Mouse (Mus musculus) intestine, embryonic 14.5 days (tissue): ENCODE data around the gene Atp6v0a2. TPM values are rescaled to one million over a fixed set of nuclear protein-coding genes. Genes with fewer than 3 reads are reported as not detected.

Experiments
- ATAC-seq: fragments of 200-750 bp; cut with Nextera tagmentation; replicated peaks from 2 replicates; pipeline ENCODE4 v1.8.0; 2017; ENCODE audit warnings: low read depth, moderate number of reproducible peaks, moderate TSS enrichment, moderate library complexity; ENCODE audit not compliant: low FRiP score, low TSS enrichment
- DNase-seq: peaks from one replicate; pipeline ENCODE4 v3.0.0-alpha.2; 2018; ENCODE audit warnings: low spot score
- H3K27ac ChIP-seq: fragments of 300-500 bp; sonication (generic); 2 replicates; pipeline ENCODE4 v1.5.1; 2014; ENCODE audit warnings: low read depth, mild to moderate bottlenecking, control low read depth
- H3K27me3 ChIP-seq: fragments of 300-500 bp; sonication (generic); replicated peaks from 2 replicates; pipeline ENCODE4 v1.6.1; 2014; ENCODE audit warnings: low read length, control low read depth; ENCODE audit not compliant: control insufficient read depth, insufficient read depth
- H3K36me3 ChIP-seq: fragments of 300-500 bp; sonication (generic); 2 replicates; pipeline ENCODE4 v1.6.1; 2014; ENCODE audit warnings: low read length, control low read depth; ENCODE audit not compliant: control insufficient read depth, insufficient read depth
- H3K4me1 ChIP-seq: fragments of 300-500 bp; sonication (generic); replicated peaks from 2 replicates; pipeline ENCODE4 v1.6.1; 2014; ENCODE audit warnings: low read length, control low read depth, mixed read lengths; ENCODE audit not compliant: control insufficient read depth, insufficient read depth
- H3K4me2 ChIP-seq: fragments of 300-500 bp; sonication (generic); 2 replicates; pipeline ENCODE4 v1.6.1; 2014; ENCODE audit warnings: low read length
- H3K4me3 ChIP-seq: fragments of 300-500 bp; sonication (generic); 2 replicates; pipeline ENCODE4 v1.5.1; 2014; ENCODE audit warnings: low read depth, low read length, control low read depth, mixed read lengths
- H3K9ac ChIP-seq: fragments of 300-500 bp; sonication (generic); 2 replicates; pipeline ENCODE4 v1.6.1; 2014; ENCODE audit warnings: mild to moderate bottlenecking, low read length
- H3K9me3 ChIP-seq: fragments of 300-500 bp; sonication (generic); 2 replicates; pipeline ENCODE4 v1.6.1; 2016; ENCODE audit warnings: low read length, control low read depth; ENCODE audit not compliant: control insufficient read depth
- WGBS: fragments of 180-500 bp; shearing (Covaris S2); extraction: QIAGEN DNeasy Blood & Tissue Kit; methylation state at CpG from one replicate; pipeline ENCODE4 v1.1.7; 2014; 5-methylcytosine and 5-hydroxymethylcytosine counted together
- polyA plus RNA-seq: library from polyadenylated mRNA; unstranded; fragments of >200 nt; fragmentation: Nextera tagmentation; extraction: Ambion mirVana; gene quantifications from 2 replicates; pipeline ENCODE4 v1.2.1, GENCODE M21; 2014

Atp6v0a2 gene
- polyA plus RNA-seq, 1 experiment from 2014 or later: 46.6 TPM

DNA sequence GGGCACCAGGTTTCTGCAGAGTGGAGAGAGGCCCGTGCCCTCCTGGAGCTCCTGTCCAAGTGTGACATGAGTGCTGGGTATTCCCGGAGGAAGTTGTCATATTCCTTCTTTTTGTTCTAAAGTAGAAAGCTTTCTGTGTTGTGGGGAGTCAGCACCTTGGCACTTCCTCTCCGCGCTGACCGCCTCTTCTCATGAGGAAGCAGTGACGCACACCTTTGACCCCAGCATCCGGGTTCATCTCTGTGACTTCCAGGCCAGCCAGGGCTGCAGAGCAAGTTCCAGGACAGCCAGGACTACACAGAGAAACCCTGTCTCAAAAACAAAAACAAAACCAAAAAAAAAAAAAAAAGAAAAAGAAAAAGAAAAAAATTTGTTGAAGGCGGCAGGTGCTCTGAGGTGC, 86.8 kb downstream of the Atp6v0a2 start:
- DNase-seq (no peak), ATAC-seq (no peak)
- Histone ChIP-seq H3K4me1 (no peaks in the 10 kb centered on the region), H3K9ac (no peak overlapping the region), H3K27ac (peak overlapping the region; percentile 33; the same call in 1 of the 2 replicates), H3K4me2 (no peak overlapping the region), H3K4me3 (no peak overlapping the region), H3K9me3 (no peaks in the 10 kb centered on the region), H3K36me3 (peaks cover 83% of the 10 kb centered on the region), H3K27me3 (no peaks in the 10 kb centered on the region)
- 90% methylated on average over 8 of the region's 8 CpGs for WGBS

- DNase-seq: no peak
- Histone ChIP-seq H3K9me3 (no peaks in the 10 kb centered on the region), H3K36me3 (peaks cover 88% of the 10 kb centered on the region), H3K27ac (no peak overlapping the region), H3K4me2 (no peak overlapping the region), H3K4me3 (no peak overlapping the region), H3K9ac (no peak overlapping the region), H3K27me3 (no peaks in the 10 kb centered on the region), H3K4me1 (no peaks in the 10 kb centered on the region)
- no peak for ATAC-seq
- 96% methylated on average over 11 of the region's 11 CpGs for WGBS
These were observed 89.6 kb downstream of the Atp6v0a2 start for GRCm38 (mm10) chr5:124717969-124718368.

DNA sequence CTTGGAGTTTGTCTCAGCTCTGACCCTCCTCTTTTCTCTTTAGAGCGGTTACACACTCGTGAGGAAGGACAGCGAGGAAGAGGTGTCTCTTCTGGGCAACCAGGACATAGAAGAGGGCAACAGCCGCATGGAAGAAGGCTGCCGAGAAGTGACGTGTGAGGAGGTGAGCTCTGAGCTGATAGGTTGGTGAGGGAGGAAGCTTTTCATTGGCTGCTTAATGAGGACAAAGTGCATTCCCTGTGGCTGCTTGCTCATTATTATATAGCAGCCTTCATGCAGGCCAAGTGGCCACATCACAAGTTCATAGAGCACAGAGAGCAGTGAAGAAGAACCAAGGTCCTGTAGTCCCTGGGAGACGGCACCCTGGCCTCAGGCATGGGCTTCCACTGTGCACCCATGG, 90.0 kb downstream of the Atp6v0a2 start:
- Histone ChIP-seq H3K9ac (no peak overlapping the region), H3K4me3 (no peak overlapping the region), H3K9me3 (no peaks in the 10 kb centered on the region), H3K4me1 (no peaks in the 10 kb centered on the region), H3K36me3 (peaks cover 88% of the 10 kb centered on the region), H3K27me3 (no peaks in the 10 kb centered on the region), H3K27ac (no peak overlapping the region), H3K4me2 (no peak overlapping the region)
- DNase-seq (no peak), ATAC-seq (no peak)
- WGBS: 90% methylated on average over 7 of the region's 7 CpGs

GRCm38 (mm10) chr5:124723125-124723524, 94.7 kb downstream of the Atp6v0a2 start:
- peaks cover 49% of the 10 kb centered on the region for H3K36me3 ChIP-seq
- H3K9me3 ChIP-seq: no peaks in the 10 kb centered on the region
- H3K4me1 ChIP-seq: no peaks in the 10 kb centered on the region
- H3K9ac ChIP-seq: no peak overlapping the region
- H3K4me3 ChIP-seq: no peak overlapping the region
- 89% methylated on average over 6 of the region's 6 CpGs for WGBS
- no peaks in the 10 kb centered on the region for H3K27me3 ChIP-seq
- ATAC-seq (no peak), DNase-seq (no peak)
- H3K27ac ChIP-seq: no peak overlapping the region
- no peak overlapping the region for H3K4me2 ChIP-seq

GRCm38 (mm10) chr5:124724997-124725396, 96.6 kb downstream of the Atp6v0a2 start, which contains the start of gene Dnah10:
Gene Dnah10, plus strand, starts transcription at chr5:124725085.
- 10% methylated on average over 29 of the region's 29 CpGs for WGBS
- Histone ChIP-seq H3K4me3 (no peak within 1 kb of the TSS), H3K4me1 (no peaks in the 10 kb centered on the region), H3K27ac (no peak within 1 kb of the TSS), H3K27me3 (no peaks in the 10 kb centered on the region), H3K9me3 (no peaks in the 10 kb centered on the region), H3K9ac (no peak within 1 kb of the TSS), H3K4me2 (no peak within 1 kb of the TSS), H3K36me3 (peaks cover 30% of the 10 kb centered on the region)
- ATAC-seq (no peak), DNase-seq (no peak)

GRCm38 (mm10) chr5:124729662-124730206, 101.4 kb downstream of the Atp6v0a2 start:
- H3K9me3 ChIP-seq: no peaks in the 10 kb centered on the region
- H3K36me3 ChIP-seq: no peaks in the 10 kb centered on the region
- ATAC-seq: peak; percentile 65; the same call in 1 of the 2 replicates
- H3K9ac ChIP-seq: 0 out of 2 replicates have a peak overlapping the region, but pooled peaks have one; percentile 7
- peak overlapping the region; percentile 51 for H3K4me2 ChIP-seq
- peak; percentile 58 for DNase-seq
- no peaks in the 10 kb centered on the region for H3K4me1 ChIP-seq
- H3K27ac ChIP-seq: no peak overlapping the region
- 13% methylated on average over 21 of the region's 21 CpGs for WGBS
- H3K27me3 ChIP-seq: no peaks in the 10 kb centered on the region
- peak overlapping the region; percentile 18 for H3K4me3 ChIP-seq

DNA sequence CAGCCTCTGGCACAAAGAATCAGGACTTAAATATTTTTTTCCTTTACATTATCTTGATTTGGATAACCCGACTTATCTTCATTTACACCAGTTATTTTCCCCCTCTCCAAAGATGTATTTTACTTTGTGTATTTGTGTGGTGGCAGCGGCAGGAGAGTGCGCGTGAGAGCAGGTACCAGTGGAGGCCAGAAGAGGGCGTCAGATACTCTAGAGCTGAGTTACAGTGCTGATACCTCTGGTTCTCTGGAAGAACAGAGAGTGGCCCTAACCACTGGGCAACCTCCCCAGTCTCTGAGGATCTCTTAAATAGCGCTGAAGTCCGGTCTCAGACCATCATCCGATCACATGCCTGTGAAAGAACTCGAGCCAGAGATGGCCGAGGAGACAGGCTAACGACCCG, 105.6 kb downstream of the Atp6v0a2 start:
- no peak overlapping the region for H3K9ac ChIP-seq
- H3K4me2 ChIP-seq: no peak overlapping the region
- H3K36me3 ChIP-seq: no peaks in the 10 kb centered on the region
- H3K27me3 ChIP-seq: no peaks in the 10 kb centered on the region
- H3K27ac ChIP-seq: no peak overlapping the region
- DNase-seq (no peak), ATAC-seq (no peak)
- WGBS: 86% methylated on average over 12 of the region's 12 CpGs
- H3K4me3 ChIP-seq: no peak overlapping the region
- no peaks in the 10 kb centered on the region for H3K9me3 ChIP-seq
- no peaks in the 10 kb centered on the region for H3K4me1 ChIP-seq

- H3K36me3 ChIP-seq: no peaks in the 10 kb centered on the region
- WGBS: 95% methylated on average over 21 of the region's 21 CpGs
- no peaks in the 10 kb centered on the region for H3K27me3 ChIP-seq
- H3K4me2 ChIP-seq: no peak overlapping the region
- H3K9me3 ChIP-seq: 0 out of 2 replicates have a peak, but pooled peaks cover 5% of the 10 kb centered on the region
- DNase-seq (no peak), ATAC-seq (no peak)
- H3K9ac ChIP-seq: no peak overlapping the region
- H3K4me1 ChIP-seq: no peaks in the 10 kb centered on the region
- no peak overlapping the region for H3K27ac ChIP-seq
- H3K4me3 ChIP-seq: no peak overlapping the region
These were observed 113.7 kb downstream of the Atp6v0a2 start for GRCm38 (mm10) chr5:124741898-124742599.

- DNase-seq: no peak
- H3K36me3 ChIP-seq: no peaks in the 10 kb centered on the region
- no peak overlapping the region for H3K4me2 ChIP-seq
- H3K4me3 ChIP-seq: no peak overlapping the region
- 86% methylated on average over 3 of the region's 3 CpGs for WGBS
- no peaks in the 10 kb centered on the region for H3K27me3 ChIP-seq
- 0 out of 2 replicates have a peak, but pooled peaks cover 5% of the 10 kb centered on the region for H3K9me3 ChIP-seq
- H3K9ac ChIP-seq: no peak overlapping the region
- no peaks in the 10 kb centered on the region for H3K4me1 ChIP-seq
- no peak overlapping the region for H3K27ac ChIP-seq
- no peak for ATAC-seq
These were observed 115.5 kb downstream of the Atp6v0a2 start for GRCm38 (mm10) chr5:124743841-124744240.
